Mouse (Mus musculus) layer of hippocampus, adult 2 months (tissue): ENCODE measurements at regions not wholly inside any gene's neighbourhood (a gene's known extent, or its start where the extent isn't known, plus 50 kb on each side); places are given as distances from the start of the nearest gene placed in this dataset.

Experiments
- DNase-seq, 2 experiments: peaks; one replicate each; pipeline ENCODE4 v3.0.0; 2022; ENCODE audit warnings: low spot score in 2 of 2
- H3K27ac ChIP-seq: fragments of 200-600 bp; 2 replicates; pipeline ENCODE4 v1.8.1; 2022
- H3K4me3 ChIP-seq: fragments of 200-600 bp; 2 replicates; pipeline ENCODE4 v1.8.1; 2022; ENCODE audit warnings: mild to moderate bottlenecking
- CTCF ChIP-seq: fragments of 200-600 bp; conservative IDR thresholded peaks from 2 replicates; pipeline ENCODE4 v1.8.1; 2022; ENCODE audit warnings: antibody characterized with exemption, mild to moderate bottlenecking, moderate library complexity

- TF ChIP-seq CTCF, result no peak
- DNase-seq, result no peak
- peak overlapping the region; percentile 74 for H3K27ac ChIP-seq
- peak overlapping the region; percentile 26 for H3K4me3 ChIP-seq
Measured at GRCm38 (mm10) chr13:44229136-44229611, 444.6 kb downstream of the Cd83 start.

GRCm38 (mm10) chr13:44231403-44231802 lies 446.8 kb downstream of the Cd83 start:
- TF ChIP-seq CTCF, result no peak
- H3K4me3 ChIP-seq, result no peak overlapping the region
- H3K27ac ChIP-seq, result peak overlapping the region; percentile 82
- no peak for DNase-seq

- DNase-seq, result peak; percentile 75 to 85
- no peak for TF ChIP-seq CTCF
- peak overlapping the region; percentile 18; the same call in 1 of the 2 replicates for H3K4me3 ChIP-seq
- peak overlapping the region; percentile 82 for H3K27ac ChIP-seq
Measured at GRCm38 (mm10) chr13:44231868-44232715, 447.5 kb downstream of the Cd83 start.

- Histone ChIP-seq H3K4me3 (peak overlapping the region; percentile 18; the same call in 1 of the 2 replicates), H3K27ac (peak overlapping the region; percentile 82)
- no peak for DNase-seq
- TF ChIP-seq CTCF, result no peak
Measured at GRCm38 (mm10) chr13:44232716-44233051, 448.1 kb downstream of the Cd83 start.

- Histone ChIP-seq H3K27ac (no peak overlapping the region), H3K4me3 (no peak overlapping the region)
- TF ChIP-seq CTCF, result no peak
- no peak for DNase-seq
Measured at GRCm38 (mm10) chr13:44234241-44234640, 449.7 kb downstream of the Cd83 start.

GRCm38 (mm10) chr13:44235236-44235635 lies 450.7 kb downstream of the Cd83 start:
- no peak overlapping the region for H3K27ac ChIP-seq
- no peak overlapping the region for H3K4me3 ChIP-seq
- DNase-seq, result no peak
- TF ChIP-seq CTCF, result no peak

GRCm38 (mm10) chr13:44235941-44236340 lies 451.4 kb downstream of the Cd83 start:
- no peak overlapping the region for H3K4me3 ChIP-seq
- H3K27ac ChIP-seq, result no peak overlapping the region
- no peak for TF ChIP-seq CTCF
- DNase-seq, result no peak

- no peak overlapping the region for H3K4me3 ChIP-seq
- H3K27ac ChIP-seq, result no peak overlapping the region
- no peak; the same call in 1 of the 2 replicates for TF ChIP-seq CTCF
- DNase-seq, result no peak
Measured at GRCm38 (mm10) chr13:44238308-44238707, 453.7 kb downstream of the Cd83 start.

GRCm38 (mm10) chr13:44243211-44243610 lies 458.6 kb downstream of the Cd83 start:
- no peak overlapping the region for H3K27ac ChIP-seq
- TF ChIP-seq CTCF, result no peak
- no peak for DNase-seq
- no peak overlapping the region for H3K4me3 ChIP-seq

- no peak overlapping the region for H3K4me3 ChIP-seq
- TF ChIP-seq CTCF, result no peak
- no peak overlapping the region for H3K27ac ChIP-seq
- no peak for DNase-seq
Measured at GRCm38 (mm10) chr13:44246714-44247251, 462.2 kb downstream of the Cd83 start.

- TF ChIP-seq CTCF, result no peak
- Histone ChIP-seq H3K27ac (no peak overlapping the region), H3K4me3 (no peak overlapping the region)
- no peak for DNase-seq
Measured at GRCm38 (mm10) chr13:44247861-44248260, 463.3 kb downstream of the Cd83 start.

- DNase-seq, result no peak
- H3K27ac ChIP-seq, result no peak overlapping the region
- H3K4me3 ChIP-seq, result no peak overlapping the region
- no peak for TF ChIP-seq CTCF
Measured at GRCm38 (mm10) chr13:44248401-44248800, 463.8 kb downstream of the Cd83 start.

GRCm38 (mm10) chr13:44249119-44249518 lies 464.5 kb downstream of the Cd83 start:
- Histone ChIP-seq H3K4me3 (no peak overlapping the region), H3K27ac (no peak overlapping the region)
- DNase-seq, result no peak
- no peak for TF ChIP-seq CTCF
